Mouse (Mus musculus) bone marrow macrophage, adult 2 months (primary cell): ENCODE data around the gene Abca1.

Experiments
- CTCF ChIP-seq: IDR thresholded peaks from 2 replicates; pipeline ENCODE4 v1.5.1; 2012; ENCODE audit warnings: low read depth, mild to moderate bottlenecking, low read length, moderate library complexity
- POLR2A ChIP-seq: IDR thresholded peaks from 2 replicates; pipeline ENCODE4 v1.6.1; 2012; ENCODE audit warnings: mild to moderate bottlenecking, low read depth, low read length, borderline replicate concordance

GRCm38 (mm10) chr4:53187071-53187470 is 27.4 kb upstream of the Abca1 start:
- TF ChIP-seq CTCF (no peak), POLR2A (no peak)
